Mouse (Mus musculus): ENCODE measurements around the gene Spi1. TPM values are rescaled to one million over a fixed set of nuclear protein-coding genes. Genes with fewer than 3 reads are reported as not detected.
"Not testable (repeated sequence)": the region's sequence is repeated elsewhere in the genome, so short reads cannot be mapped to it uniquely, and the experiment has no call there.

The Spi1 gene
- total RNA-seq (2021), result 1 to 10 TPM; 5.3 to 8.7 TPM
- long read RNA-seq, experiment 1, partial matches to known transcripts, result 6 of 10 reads
- long read RNA-seq, experiment 1, other reads (novel, unspliced or antisense), result 1 of 10 reads
- long read RNA-seq, experiment 2, partial matches to known transcripts, result 1 of 5 reads
- long read RNA-seq, experiment 2, other reads (novel, unspliced or antisense), result 0 of 5 reads

DNA sequence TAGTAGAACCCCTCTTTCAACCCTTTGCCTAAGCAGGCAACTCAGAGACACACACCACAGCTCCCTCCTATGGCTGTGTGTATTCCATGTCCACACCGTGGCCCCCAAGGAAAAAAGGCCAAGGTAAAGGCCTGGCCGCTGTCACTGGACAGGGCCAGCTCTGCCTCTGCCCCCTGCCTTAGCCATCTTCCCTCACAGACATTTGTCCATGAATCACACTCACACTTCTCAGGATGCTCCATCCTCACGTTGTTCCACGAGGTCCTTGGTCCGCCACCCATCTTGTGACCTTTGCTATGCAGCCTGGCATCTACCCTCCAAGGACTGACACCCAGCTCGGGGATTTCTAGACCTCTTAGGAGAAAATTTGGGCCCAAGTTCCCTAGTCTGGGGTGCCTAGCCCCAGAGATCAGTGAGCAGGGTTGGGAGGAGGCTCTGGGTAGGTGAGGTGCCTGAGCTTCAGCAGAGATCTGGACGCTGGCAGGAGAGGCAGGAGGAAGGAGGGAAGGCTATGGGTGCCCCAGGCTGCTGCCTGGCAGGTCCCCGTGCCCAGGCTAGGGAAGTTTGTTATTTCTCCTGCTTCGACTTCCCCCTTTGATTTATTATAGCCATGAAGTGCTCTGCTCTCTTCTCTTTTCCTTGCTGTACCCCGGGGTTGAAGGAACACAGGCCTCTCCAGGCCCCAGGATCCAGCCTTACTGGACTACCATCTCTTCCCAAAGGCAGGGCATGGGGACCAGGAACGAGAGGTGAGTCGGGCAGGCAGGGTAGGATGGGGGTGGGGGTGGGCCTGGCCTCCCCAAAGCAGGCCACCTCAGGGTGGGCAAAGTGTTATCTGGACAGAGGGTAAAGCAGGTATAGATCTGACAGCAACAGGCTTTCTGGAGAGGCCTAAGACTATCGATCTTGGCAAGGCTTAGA, at the start of gene Spi1:
Spi1 (plus strand) TSS at position 616 of the 921 bp plus-strand sequence.
- no peak for DNase-seq

DNA sequence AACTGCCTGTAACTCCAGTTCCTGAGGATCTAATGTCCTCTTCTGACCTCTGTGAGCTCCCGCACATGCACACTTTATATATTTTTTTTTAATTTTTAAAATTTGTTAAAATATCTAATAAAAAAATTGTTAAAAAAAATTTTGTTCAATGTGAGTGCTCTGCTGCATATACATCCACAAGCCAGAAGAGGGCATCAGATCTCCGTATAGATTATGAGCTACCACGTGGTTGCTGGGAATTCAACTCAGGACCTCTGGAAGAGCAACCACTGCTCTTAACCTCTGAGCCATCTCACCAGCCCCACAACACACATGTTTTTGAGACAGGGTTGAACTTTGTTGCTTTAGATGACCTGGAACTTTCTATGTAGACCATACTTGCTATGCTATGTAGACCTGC, 49.2 kb upstream of the Spi1 start:
- DNase-seq, result no peak

DNA sequence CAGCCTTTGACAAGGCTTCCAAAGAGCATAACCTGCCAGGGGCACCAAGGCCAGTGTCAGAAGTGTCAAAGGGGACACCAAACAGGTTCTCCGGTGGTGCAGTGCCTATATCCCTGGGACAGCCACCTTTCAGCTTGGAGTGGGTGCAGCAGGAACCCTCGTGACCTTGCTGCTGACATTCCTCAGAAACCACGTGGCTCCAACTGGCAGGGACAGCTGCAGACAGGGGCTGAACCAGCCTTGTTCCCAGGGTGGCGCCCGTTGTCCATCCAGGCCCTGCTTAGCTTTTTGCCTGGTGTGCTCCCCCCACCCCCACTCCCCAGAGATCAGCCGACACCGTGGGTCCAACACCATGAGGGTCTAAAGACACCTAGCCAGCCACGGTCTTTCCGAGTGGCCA, 46.8 kb upstream of the Spi1 start, which contains the start of gene Rapsn:
Rapsn (plus strand) TSS at position 236 of the 400 bp plus-strand sequence.
- DNase-seq, result peak; percentile 67

DNA sequence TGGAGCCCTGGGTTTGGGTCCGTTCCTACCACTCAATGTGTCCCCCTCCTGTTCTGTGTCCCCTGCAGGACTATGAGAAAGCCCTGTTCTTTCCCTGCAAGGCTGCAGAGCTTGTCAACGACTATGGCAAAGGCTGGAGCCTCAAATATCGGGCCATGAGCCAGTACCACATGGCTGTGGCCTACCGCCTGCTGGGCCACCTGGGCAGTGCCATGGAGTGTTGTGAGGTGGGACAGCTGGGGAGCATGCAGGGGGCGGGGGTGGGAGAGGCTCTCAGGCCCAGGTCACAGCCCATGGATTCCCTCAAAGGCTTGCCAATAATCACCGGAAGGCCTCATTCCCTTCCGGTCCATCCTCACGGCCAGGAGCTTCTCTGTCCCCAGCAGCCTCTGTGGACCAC, 40.4 kb upstream of the Spi1 start:
- DNase-seq, result no peak

DNA sequence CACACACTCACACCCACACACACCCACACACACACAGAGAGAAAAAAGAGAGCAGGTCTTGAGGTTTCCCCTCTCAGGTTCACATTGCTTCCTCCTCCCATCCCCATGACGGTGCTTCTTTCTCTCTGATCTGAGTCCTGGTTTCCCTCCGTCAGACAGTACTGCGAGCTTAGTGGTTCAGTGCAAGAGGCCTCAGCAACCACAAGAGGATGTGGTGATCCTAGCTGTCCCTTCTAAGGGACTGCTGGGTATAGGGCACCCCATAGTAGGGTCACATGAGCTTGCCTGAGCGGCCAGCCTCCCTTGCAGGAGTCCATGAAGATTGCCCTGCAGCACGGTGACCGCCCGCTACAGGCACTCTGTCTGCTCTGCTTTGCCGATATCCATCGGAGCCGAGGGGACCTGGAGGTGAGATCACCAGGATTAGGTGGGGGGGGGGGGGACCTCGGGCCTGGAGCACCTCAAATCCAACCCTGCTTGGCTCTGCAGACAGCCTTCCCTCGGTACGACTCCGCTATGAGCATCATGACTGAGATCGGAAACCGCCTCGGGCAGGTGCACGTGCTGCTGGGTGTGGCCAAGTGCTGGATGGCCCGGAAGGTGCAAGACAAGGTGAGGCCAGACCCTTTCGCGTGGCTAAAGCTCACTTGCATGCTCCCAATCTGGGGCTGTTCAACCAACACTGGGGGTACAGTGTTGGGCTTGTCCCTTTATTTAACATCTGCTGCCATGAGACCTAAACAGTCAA, 39.4 kb upstream of the Spi1 start:
- DNase-seq, result no peak

DNA sequence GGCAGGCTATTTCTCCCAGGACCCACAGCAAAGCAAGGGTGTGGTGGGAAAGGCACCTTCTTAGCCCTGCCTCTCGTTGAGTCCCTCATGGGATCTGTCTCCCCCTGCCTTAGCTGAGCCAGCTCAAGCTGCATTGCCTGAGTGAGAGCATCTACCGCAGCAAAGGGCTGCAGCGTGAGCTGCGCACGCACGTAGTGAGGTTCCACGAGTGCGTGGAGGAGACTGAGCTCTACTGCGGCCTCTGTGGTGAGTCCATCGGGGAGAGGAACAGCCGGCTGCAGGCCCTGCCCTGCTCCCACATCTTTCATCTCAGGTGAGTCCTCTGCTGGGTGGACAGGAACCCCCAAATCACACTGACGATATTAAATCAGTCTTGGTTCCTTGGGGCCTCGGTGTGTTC, 37.5 kb upstream of the Spi1 start:
- DNase-seq, result no peak

DNA sequence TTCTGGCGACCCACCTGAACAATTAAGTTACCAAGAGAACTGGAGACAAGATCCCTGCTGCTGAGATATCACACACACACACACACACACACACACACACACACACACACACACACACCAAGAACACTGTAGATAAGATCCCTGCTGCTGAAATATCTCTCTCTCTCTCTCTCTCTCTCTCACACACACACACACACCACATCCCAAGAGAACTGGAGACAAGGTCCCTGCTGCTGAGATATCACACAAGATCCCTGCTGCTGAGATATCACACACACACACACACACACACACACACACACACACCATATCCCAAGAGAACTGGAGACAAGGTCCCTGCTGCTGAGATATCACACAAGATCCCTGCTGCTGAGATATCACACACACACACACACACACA, 36.4 kb upstream of the Spi1 start:
- DNase-seq, result not testable (repeated sequence)

DNA sequence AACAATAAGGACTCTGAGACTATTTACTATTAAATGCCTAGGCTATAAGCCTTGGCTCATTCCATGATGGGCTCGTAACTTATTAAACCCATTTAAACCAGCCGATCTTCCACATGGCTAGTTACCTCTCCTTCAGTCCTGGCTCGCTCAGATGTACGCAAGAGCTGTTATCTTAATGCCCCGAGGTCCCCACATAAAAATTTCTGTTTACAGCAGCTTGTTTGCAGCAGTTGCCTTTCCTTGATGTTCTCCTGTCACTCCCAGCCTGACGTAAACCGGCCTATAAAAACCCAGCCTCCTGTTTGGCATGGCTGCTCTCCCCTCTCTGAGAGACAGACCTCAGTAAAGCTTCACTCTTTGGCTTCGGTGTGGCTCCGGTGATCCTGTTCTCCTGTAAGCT, 34.8 kb upstream of the Spi1 start:
- no peak for DNase-seq

DNA sequence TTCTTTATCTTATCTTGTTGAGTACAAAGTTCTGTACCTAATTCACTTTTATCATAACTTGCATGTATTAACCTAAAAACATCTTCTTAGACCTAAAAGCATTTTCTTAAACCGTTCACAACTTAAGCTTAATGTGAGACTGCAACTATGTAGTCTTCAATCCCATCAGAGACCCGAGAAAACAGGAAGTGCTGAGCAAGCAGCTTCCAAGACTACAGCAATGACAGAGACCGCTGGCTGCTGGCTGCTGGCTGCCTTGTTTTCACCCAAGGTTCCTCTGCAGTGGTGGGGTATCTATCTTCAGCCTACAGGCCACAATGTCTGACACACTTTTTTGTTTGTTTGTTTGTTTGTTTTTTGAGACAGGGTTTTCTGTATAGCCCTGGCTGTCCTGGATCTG, 30.3 kb upstream of the Spi1 start:
- no peak for DNase-seq

DNA sequence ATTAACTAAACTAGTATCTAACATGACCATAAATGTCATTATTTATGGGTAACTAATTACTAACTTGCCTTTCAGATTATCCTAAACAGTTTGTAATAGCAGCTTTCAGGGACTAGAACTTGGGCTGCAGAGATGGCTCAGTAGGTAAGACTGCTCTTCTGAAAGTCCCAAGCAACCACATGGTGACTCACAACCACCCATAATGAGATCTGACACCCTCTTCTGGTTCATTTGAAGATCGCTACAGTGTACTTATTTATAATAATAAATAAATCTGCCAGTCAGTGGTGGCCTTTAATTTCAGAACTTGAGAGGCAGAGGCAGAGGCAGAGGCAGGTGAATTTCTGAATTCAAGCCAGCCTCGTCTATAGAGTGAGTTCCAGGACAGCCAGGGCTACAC, 29.4 kb upstream of the Spi1 start:
- no peak for DNase-seq

DNA sequence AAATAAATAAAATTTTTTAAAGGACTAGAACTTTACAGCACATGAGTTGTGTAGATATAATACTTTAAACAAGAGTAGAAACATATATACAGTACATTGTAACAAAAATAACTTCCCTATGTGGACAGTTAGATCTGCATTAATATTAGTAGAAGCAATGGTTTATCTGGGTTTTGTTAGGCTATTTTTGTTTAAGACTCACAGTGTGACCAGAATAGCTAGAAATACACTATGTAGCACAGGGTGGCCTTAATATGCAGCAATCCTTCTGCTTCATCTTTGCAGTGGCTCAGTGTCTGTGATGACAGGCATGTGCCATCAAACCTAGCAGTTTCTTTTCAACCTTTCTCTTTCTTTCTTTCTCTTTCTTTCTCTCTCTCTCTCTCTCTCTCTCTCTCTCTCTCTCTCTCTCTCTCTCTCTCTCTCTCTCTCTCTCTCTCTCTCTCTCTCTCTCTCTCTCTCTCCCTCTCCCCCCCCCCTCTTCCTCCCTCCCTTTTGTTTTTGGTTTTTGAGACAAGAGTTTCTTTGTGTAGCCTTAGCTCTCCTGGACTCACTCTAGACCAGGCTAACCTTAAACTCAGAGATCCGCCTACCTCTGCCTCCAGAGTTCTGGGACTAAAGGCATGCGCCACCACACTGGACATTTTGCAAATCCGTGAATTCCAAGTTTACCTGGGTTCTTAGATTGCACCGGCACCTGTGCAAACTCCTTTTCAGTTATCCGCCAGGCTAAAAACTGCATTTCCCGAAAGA, 28.8 kb upstream of the Spi1 start:
- no peak for DNase-seq

DNA sequence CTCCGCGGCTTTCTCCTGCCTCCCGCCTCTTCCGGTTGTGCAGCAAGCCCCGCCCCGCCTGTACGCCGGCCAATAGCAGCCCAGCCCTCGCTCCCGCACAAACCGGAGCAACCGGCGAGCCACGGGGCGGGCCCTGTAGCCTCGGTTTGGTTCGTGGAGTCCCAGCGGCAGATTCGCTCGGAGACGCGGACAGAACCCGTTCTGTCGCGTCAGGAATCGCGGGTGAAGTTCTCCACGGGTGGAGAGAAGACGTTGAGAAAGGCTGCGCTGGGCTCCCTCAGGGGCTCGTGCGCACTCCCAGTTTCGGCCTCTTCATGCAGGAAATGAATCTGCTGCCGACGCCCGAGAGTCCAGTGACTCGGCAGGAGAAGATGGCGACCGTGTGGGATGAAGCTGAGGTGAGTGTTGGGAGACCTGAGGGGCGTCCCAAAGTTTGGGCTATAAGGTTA, 28.2 kb upstream of the Spi1 start, which contains the start of gene Psmc3:
Psmc3 (plus strand) TSS at position 76 of the 449 bp plus-strand sequence.
- peak; percentile 98 for DNase-seq

DNA sequence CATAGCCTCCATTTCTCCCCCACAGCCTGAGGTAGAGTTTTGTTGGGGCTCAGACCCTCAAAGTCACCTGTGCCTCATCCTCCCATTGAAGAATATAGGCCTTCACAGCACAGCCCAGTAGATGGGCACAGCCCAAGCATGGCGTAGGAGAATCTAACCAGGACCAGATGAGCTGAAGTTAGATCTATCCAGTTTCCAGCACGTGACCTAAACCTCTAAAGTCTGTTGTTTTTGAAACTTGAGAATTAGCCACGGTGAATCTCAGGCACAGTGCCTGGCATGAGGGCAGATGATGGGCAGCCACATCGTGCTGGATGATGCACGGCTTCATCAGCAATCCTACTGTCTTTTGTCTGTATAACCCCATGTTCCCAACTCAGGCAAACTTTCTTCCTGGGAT, 23.8 kb upstream of the Spi1 start:
- no peak for DNase-seq

DNA sequence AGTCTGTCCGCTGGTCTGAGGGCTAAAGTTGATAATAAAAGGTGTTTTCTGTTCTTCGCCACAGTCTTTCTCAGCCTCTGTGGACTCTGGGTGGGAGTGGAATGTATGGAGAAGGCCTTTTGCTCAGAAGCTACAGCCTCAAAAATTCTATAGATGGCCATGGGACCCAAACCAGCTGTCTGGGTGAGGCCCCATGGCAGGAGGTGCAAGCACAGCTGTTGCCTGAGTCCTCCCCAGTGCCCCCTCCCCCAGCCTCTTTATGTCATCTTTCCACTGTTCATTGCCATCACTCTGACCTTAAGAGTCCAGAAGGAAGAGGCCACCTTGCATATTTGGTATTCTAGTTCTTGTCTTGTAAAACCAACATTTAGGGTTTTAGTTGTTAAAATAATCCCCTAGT, 22.8 kb upstream of the Spi1 start:
- DNase-seq, result no peak

DNA sequence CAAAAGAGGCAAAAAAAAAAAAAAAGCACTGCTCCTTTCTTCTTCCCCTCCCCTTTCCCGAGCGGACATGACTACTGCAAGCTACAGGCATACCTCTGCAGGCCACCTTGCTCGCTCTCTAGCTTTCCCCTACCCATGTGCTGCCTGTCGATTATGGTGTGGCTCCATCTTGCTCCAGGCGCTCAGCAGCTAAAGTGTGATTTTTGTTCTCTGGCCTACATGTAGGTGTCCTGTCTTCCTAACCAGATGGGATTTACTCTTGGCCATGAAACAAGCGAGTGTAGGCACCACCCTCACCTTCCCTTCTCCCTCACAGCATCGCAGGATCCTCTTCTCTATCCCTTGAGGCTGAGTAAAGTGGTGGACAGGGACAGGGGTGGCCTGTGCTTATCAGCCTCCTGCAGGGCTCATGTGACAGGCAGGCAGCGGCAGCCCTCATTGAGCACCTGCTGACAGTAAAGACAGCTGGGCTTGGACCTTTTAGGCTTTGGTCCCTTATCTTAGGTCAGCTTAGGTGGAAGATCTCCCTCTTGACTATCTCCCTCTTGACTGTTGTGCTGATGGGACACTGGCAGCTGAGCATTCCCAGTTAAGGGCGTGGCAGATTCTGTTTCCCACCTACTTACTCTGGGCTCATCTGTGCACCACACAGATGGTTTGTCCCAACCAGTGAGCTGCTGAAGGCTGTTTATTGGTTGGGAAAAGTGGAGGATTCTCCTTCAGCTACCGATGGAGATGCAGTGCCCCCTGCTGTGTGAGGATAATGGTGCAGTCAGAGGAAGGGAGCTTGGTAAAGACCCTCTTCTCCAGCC, 21.4 kb upstream of the Spi1 start:
- DNase-seq, result peak; percentile 60

DNA sequence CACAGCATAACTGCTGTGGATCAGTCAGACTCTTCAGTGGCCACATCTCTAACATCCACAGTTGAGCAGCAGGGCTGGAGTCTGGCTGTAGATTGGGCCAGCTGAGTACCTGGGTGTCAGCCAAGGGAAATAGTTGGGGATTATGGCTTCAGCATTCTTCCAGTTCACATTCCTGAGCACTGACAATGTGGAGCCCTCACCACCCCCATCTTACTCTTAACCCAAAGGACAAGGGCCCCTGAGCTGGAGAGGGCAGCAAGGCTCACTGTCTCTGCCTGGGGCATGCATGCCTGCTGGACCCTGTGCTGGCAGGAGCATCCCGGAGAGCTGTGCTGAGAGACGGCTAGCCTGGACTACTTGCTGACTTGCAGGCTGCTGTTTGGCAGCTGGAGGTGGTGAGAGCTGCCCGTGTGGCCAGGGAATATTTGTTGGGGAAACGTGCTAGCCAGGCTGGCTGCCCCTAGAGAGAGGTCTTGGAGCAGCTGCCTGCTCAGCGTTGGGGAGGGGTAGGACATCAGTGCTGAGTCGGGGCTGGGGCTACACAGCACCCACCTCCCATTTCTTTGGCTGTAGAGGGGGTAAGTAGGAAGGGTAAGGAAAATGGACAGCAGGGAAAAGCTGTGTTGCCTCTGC, 20.2 kb upstream of the Spi1 start:
- no peak for DNase-seq

DNA sequence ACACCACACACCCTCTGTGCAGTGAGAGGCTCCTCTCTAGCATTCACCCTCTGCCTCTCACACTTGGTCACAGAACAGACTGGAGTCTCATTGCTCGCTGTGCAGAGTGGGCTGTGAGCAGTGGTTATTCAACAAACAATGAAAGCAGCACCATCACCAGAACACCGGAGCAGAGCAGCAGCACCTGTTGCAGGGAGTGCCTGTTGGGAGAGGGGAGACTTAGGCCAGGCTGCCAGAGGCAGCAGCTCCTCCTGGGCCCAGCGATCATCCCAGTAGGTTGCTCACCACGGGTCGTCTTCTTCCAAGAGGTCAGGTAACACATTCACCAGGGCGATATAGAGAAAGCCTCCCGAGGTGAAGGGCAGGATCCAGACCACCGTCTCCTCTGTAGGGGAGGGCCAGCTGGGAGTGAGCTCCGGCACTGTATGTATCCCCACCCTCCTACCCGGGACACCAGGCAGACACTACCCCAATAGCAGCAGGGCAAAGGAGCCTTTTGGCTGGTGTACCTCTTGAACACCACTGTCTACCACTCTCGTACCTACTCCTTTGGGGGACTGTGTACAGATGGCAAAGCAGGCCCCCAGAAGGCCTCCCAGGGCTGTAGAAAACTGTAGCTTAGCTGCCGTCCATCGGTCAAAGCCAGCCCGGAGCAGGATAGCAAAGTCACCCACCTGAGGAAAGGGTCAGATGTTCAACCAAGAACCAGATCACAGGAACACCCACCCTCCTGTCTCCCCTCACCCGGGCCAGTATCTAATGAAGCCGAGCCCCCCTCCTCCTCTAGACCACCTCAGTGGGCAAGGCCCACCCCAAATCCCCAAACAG, 19.2 kb upstream of the Spi1 start:
- DNase-seq, result no peak

DNA sequence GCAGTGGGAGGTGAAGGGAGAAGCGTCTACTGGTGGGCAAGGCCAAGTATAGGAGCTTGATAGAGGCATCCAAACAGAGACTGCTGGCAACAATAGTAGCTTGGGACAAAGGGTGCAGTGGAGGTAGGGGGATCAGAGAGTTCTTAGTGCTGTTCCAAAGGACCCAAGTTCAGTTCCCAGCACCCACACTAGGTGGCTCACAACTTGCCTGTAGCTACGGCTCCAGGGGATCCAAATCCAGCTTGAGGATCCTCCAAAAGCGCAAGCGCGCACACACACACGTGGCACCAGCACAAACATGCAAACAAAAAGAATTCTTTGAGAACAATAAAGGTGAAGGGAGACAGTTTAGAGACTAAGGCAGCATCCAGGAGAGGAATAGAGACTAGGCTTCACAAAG, 18.0 kb upstream of the Spi1 start:
- no peak for DNase-seq

DNA sequence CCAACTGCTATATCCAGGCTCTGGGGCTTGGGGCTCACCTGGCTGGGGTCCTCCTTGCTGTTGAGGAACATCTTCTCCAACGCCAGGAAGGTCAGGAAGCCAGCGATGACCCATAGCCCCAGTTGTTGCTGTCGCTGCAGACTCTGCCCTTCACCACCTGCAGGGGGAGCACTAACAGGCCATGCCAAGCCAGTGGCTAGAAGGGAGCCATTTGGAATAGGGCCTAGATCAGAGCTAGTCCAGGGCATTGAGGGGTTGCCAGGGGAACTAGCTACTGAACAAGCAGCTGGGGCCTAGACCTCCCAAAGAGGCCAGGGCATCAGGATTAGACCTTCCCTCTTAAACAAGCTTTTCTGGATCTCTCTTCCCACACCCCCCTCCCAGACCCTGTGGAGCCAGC, 16.6 kb upstream of the Spi1 start:
- DNase-seq, result peak; percentile 72

DNA sequence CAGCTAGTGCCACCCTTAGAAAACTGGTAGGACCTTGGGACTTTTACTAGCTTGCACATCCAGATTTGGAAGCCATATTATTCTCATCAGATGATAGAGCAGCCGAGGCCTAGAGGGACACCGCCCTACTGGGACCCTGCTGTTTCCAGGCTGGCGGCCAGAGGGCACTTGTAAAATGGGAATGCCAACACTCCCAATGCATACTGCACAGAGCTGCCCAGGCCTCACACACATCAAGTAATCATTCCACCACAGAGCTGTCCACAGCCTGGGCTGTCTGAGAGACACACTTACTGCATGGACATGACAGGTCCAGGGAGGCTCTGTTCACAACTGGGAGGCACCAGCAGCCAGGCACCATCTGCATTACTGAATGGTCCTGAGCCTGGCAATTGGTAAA, 15.7 kb upstream of the Spi1 start:
- no peak for DNase-seq
